Mouse (Mus musculus) C2C12 (cell line): ENCODE data around the gene Atmin.

Experiments
- CEBPB ChIP-seq: IDR thresholded peaks from one replicate; pipeline ENCODE4 v1.6.1; 2011; ENCODE audit warnings: low read depth, mild to moderate bottlenecking, control low read depth, moderate library complexity
- CTCF ChIP-seq: IDR thresholded peaks from one replicate; pipeline ENCODE4 v1.5.1; 2011; ENCODE audit not compliant: control insufficient read depth, insufficient read depth, insufficient read length
- MAX ChIP-seq: IDR thresholded peaks from one replicate; pipeline ENCODE4 v1.6.1; 2011; ENCODE audit warnings: mild to moderate bottlenecking, control low read depth
- MYOG ChIP-seq: IDR thresholded peaks from one replicate; pipeline ENCODE4 v1.6.1; 2011; ENCODE audit not compliant: control insufficient read depth, insufficient read length; ENCODE audit errors: extremely low read depth
- USF1 ChIP-seq: IDR thresholded peaks from one replicate; pipeline ENCODE4 v1.6.1; 2011; ENCODE audit warnings: low read depth, mild to moderate bottlenecking, control low read depth, moderate library complexity

GRCm38 (mm10) chr8:116923526-116923925, 19.7 kb upstream of the Atmin start:
- TF ChIP-seq MYOG: no peak
- TF ChIP-seq CTCF: no peak
- TF ChIP-seq MAX: no peak
- no peak for TF ChIP-seq USF1
- no peak for TF ChIP-seq CEBPB
